Mouse (Mus musculus) hindbrain, embryonic 14.5 days (tissue): Measurements from ENCODE around the gene Dusp1. TPM values are rescaled to one million over a fixed set of nuclear protein-coding genes. Genes with fewer than 3 reads are reported as not detected.

Experiments used
- ATAC-seq: fragments of 200-750 bp; cut with Nextera tagmentation; 2 replicates; pipeline ENCODE4 v1.8.0; 2017; ENCODE audit warnings: moderate number of reproducible peaks, mild to moderate bottlenecking, moderate TSS enrichment, moderate library complexity; ENCODE audit not compliant: low FRiP score
- DNase-seq: peaks from one replicate; pipeline ENCODE4 v3.0.0-alpha.2; 2015; ENCODE audit warnings: low spot score
- H3K27ac ChIP-seq: fragments of 300-500 bp; sonication (generic); 2 replicates; pipeline ENCODE4 v1.5.1; 2014; ENCODE audit warnings: mild to moderate bottlenecking, moderate library complexity
- H3K27me3 ChIP-seq: fragments of 300-500 bp; sonication (generic); 2 replicates; pipeline ENCODE4 v1.6.1; 2014; ENCODE audit warnings: mild to moderate bottlenecking, low read length, mixed read lengths; ENCODE audit not compliant: control insufficient read depth, insufficient read depth
- H3K36me3 ChIP-seq: fragments of 300-500 bp; sonication (generic); replicated peaks from 2 replicates; pipeline ENCODE4 v1.6.1; 2014; ENCODE audit not compliant: control insufficient read depth, insufficient read depth
- H3K4me1 ChIP-seq: fragments of 300-500 bp; sonication (generic); replicated peaks from 2 replicates; pipeline ENCODE4 v1.6.1; 2014; ENCODE audit warnings: antibody characterized with exemption, low read length, mixed read lengths; ENCODE audit not compliant: control insufficient read depth, insufficient read depth
- H3K4me2 ChIP-seq: fragments of 300-500 bp; sonication (generic); replicated peaks from 2 replicates; pipeline ENCODE4 v1.6.1; 2014; ENCODE audit warnings: mild to moderate bottlenecking, moderate library complexity
- H3K4me3 ChIP-seq: fragments of 300-500 bp; sonication (generic); replicated peaks from 2 replicates; pipeline ENCODE4 v1.5.1; 2014; ENCODE audit warnings: mild to moderate bottlenecking, low read length
- H3K9ac ChIP-seq: fragments of 300-500 bp; sonication (generic); 2 replicates; pipeline ENCODE4 v1.6.1; 2014
- H3K9me3 ChIP-seq: fragments of 300-500 bp; sonication (generic); 2 replicates; pipeline ENCODE4 v1.6.1; 2016; ENCODE audit warnings: low read length; ENCODE audit not compliant: control insufficient read depth
- WGBS: fragments of 180-500 bp; shearing (Covaris S2); extraction: QIAGEN DNeasy Blood & Tissue Kit; methylation state at CpG from one replicate; pipeline ENCODE4 v1.1.7; 2014; 5-methylcytosine and 5-hydroxymethylcytosine counted together
- polyA plus RNA-seq: library from polyadenylated mRNA; unstranded; fragments of >200 nt; fragmentation: Nextera tagmentation; extraction: Ambion mirVana; gene quantifications from 2 replicates; pipeline ENCODE4 v1.2.1, GENCODE M21; 2014

Gene Dusp1
- polyA plus RNA-seq, 1 experiment from 2014 or later: 31.6 TPM

- H3K36me3 ChIP-seq: no peaks in the 10 kb centered on the region
- no peaks in the 10 kb centered on the region for H3K4me1 ChIP-seq
- H3K9me3 ChIP-seq: 0 out of 2 replicates have a peak, but pooled peaks cover 5% of the 10 kb centered on the region
- no peak overlapping the region for H3K4me2 ChIP-seq
- DNase-seq: no peak
- H3K4me3 ChIP-seq: no peak overlapping the region
- no peak for ATAC-seq
- no peak overlapping the region for H3K9ac ChIP-seq
- WGBS: 87% methylated on average over 4 of the region's 4 CpGs
- H3K27me3 ChIP-seq: no peaks in the 10 kb centered on the region
- no peak overlapping the region for H3K27ac ChIP-seq
These were observed 67.1 kb downstream of the Dusp1 start for GRCm38 (mm10) chr17:26494642-26495468.

DNA sequence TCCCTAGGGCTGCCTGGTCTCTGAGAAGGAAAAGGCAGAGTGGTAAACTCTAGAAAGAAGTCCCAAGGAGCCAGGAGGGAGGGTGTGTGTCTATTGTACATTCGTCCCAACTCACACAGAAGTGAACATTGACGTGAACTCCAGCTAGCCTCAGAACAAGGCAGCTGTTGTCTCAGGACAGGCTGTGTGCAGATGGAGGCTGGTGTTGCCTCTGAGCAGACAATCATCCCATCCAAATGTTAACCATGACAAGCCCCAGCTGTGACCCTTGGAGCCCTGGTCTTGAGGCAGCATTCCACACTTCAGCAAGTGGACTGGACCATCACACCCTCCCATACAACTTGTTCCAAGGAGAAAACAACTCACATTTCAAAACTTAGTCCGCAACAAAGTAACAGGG, 69.7 kb downstream of the Dusp1 start:
- Histone ChIP-seq H3K4me2 (no peak overlapping the region), H3K36me3 (no peaks in the 10 kb centered on the region), H3K9ac (no peak overlapping the region), H3K27me3 (no peaks in the 10 kb centered on the region), H3K27ac (no peak overlapping the region), H3K9me3 (0 out of 2 replicates have a peak, but pooled peaks cover 5% of the 10 kb centered on the region), H3K4me3 (no peak overlapping the region), H3K4me1 (no peaks in the 10 kb centered on the region)
- 87% methylated on average over 3 of the region's 3 CpGs for WGBS
- no peak for ATAC-seq
- no peak for DNase-seq

DNA sequence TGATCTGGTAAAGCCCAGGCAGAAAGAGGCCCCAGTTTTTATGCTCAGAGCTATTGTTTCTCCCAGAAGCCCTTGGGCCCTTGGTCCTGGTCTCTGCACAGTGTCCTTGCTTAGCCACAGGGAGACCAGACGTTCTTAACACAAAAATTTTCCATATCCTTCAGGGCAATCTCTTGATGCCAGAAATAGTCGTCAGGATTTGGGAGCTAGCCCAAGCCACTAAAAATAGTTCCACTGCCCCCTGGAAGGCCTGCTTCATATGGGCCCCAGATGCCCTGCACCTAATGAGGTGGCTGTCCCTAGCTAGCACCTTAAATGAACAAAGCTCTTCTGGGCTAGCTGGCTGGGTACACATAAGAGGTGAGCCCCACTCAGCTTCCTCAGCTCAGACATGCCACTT, 71.0 kb downstream of the Dusp1 start:
- 87% methylated on average over 2 of the region's 2 CpGs for WGBS
- DNase-seq (no peak), ATAC-seq (no peak)
- Histone ChIP-seq H3K36me3 (no peaks in the 10 kb centered on the region), H3K9ac (no peak overlapping the region), H3K27ac (no peak overlapping the region), H3K4me3 (no peak overlapping the region), H3K27me3 (no peaks in the 10 kb centered on the region), H3K4me1 (no peaks in the 10 kb centered on the region), H3K4me2 (no peak overlapping the region), H3K9me3 (0 out of 2 replicates have a peak, but pooled peaks cover 5% of the 10 kb centered on the region)

- Histone ChIP-seq H3K27me3 (no peaks in the 10 kb centered on the region), H3K4me3 (no peak overlapping the region), H3K4me2 (no peak overlapping the region), H3K27ac (no peak overlapping the region), H3K9me3 (0 out of 2 replicates have a peak, but pooled peaks cover 5% of the 10 kb centered on the region), H3K9ac (no peak overlapping the region), H3K4me1 (no peaks in the 10 kb centered on the region), H3K36me3 (no peaks in the 10 kb centered on the region)
- DNase-seq (no peak), ATAC-seq (no peak)
- 88% methylated on average over 10 of the region's 10 CpGs for WGBS
These were observed 71.9 kb downstream of the Dusp1 start for GRCm38 (mm10) chr17:26490072-26490471.

- Histone ChIP-seq H3K4me1 (no peaks in the 10 kb centered on the region), H3K27me3 (no peaks in the 10 kb centered on the region), H3K4me2 (no peak overlapping the region), H3K4me3 (no peak overlapping the region), H3K36me3 (no peaks in the 10 kb centered on the region), H3K9ac (no peak overlapping the region), H3K27ac (no peak overlapping the region), H3K9me3 (0 out of 2 replicates have a peak, but pooled peaks cover 5% of the 10 kb centered on the region)
- no peak for DNase-seq
- ATAC-seq: no peak
- WGBS: 90% methylated on average over 8 of the region's 8 CpGs
These were observed 73.1 kb downstream of the Dusp1 start for GRCm38 (mm10) chr17:26488711-26489403.

DNA sequence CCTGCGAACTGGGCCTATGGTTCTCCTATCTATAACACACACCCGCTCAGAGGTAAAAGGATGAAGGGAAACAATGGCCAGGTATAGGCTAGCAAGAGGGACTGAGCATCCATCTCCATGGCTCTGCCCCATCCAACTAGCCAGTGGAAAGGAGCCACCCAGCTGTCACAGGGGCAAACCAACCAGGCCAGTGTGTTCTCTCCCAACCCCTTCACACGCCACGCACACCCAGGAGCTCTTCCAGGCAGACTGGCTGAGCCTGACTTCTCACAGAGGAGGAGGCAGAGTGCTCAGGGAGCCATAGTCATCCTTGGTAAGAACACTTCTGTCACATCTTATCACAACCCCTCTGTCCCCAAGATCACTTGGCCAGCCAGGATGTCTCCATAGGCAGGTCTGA, 74.0 kb downstream of the Dusp1 start:
- Histone ChIP-seq H3K27me3 (no peaks in the 10 kb centered on the region), H3K9me3 (no peaks in the 10 kb centered on the region), H3K27ac (no peak overlapping the region), H3K4me2 (no peak overlapping the region), H3K9ac (no peak overlapping the region), H3K36me3 (no peaks in the 10 kb centered on the region), H3K4me3 (no peak overlapping the region), H3K4me1 (no peaks in the 10 kb centered on the region)
- ATAC-seq (no peak), DNase-seq (no peak)
- 100% methylated on average over 4 of the region's 4 CpGs for WGBS

GRCm38 (mm10) chr17:26487266-26487665, 74.7 kb downstream of the Dusp1 start:
- no peaks in the 10 kb centered on the region for H3K27me3 ChIP-seq
- DNase-seq (no peak), ATAC-seq (no peak)
- 61% methylated on average over 5 of the region's 5 CpGs for WGBS
- no peaks in the 10 kb centered on the region for H3K9me3 ChIP-seq
- no peak overlapping the region for H3K4me2 ChIP-seq
- no peaks in the 10 kb centered on the region for H3K4me1 ChIP-seq
- H3K9ac ChIP-seq: no peak overlapping the region
- H3K27ac ChIP-seq: no peak overlapping the region
- H3K4me3 ChIP-seq: no peak overlapping the region
- no peaks in the 10 kb centered on the region for H3K36me3 ChIP-seq

DNA sequence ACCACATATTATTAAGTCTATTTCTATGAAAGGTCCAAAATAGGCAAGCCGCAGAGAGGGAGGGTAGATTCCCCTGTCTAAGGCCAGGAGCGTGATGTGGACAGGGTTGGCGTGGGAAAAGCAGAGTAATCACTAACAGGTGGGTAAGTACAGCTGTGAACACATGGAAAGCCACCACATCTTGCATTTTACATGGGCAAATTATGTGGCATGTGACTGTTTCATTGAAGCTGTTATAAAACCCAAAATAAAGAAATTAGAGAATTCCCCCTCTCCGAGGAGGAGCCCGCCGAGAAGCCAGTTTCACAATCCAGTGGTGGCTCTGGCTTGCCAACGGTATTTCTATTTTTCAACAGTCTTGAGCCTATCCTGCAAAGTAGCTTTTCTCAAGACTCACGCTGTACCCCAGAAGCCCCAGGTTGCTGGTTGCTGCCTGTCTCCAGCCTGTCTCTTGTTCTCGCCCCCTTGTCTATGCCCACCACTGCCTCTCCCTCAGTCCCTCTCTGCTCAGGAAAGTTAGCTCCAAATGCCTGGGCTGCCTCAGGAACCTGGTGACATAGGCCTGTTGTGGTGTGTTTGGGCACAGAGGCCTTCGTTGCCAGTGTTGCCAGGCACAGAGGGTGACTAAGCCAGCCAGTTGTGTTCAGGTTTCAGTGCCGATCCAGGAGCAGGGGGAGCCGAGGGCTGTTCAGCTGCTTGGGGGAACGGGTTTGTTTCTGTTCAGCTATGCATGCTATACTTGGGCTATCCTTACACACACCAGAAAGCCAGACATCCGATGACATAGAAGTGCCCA, 77.1 kb downstream of the Dusp1 start:
- Histone ChIP-seq H3K4me1 (no peaks in the 10 kb centered on the region), H3K4me2 (no peak overlapping the region), H3K4me3 (no peak overlapping the region), H3K9me3 (no peaks in the 10 kb centered on the region), H3K36me3 (no peaks in the 10 kb centered on the region), H3K9ac (no peak overlapping the region), H3K27ac (no peak overlapping the region), H3K27me3 (no peaks in the 10 kb centered on the region)
- ATAC-seq: no peak
- 85% methylated on average over 14 of the region's 14 CpGs for WGBS
- DNase-seq: no peak

DNA sequence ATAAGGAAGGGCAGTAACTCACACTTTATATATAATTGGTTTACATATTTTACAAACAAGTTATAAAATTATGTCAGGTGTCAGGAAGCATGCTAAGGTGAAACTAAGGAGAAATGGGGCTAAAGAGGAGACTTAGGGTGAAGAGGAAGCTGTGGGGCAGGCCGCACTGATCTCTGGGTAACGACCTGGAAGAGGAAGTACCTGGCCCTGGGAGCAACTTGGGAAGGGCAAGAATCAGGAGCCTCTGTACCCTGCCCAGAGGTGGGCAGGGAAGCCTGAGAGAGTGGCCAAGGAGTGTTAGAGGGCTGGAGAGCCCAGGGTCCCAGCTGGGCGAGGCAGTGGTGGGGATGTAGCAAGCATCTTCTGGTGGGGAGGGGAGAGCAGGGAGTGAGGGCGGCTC, 81.0 kb downstream of the Dusp1 start:
- WGBS: 81% methylated on average over 4 of the region's 4 CpGs
- Histone ChIP-seq H3K36me3 (no peaks in the 10 kb centered on the region), H3K27ac (no peak overlapping the region), H3K4me3 (no peak overlapping the region), H3K9me3 (no peaks in the 10 kb centered on the region), H3K4me2 (no peak overlapping the region), H3K4me1 (no peaks in the 10 kb centered on the region), H3K27me3 (no peaks in the 10 kb centered on the region), H3K9ac (no peak overlapping the region)
- DNase-seq (no peak), ATAC-seq (no peak)
